Mouse (Mus musculus) megakaryocyte progenitor cell, adult 5-6 weeks (primary cell): ENCODE measurements around the gene Dck. TPM values are rescaled to one million over a fixed set of nuclear protein-coding genes. Genes with fewer than 3 reads are reported as not detected.
"Not testable (repeated sequence)": the region's sequence is repeated elsewhere in the genome, so short reads cannot be mapped to it uniquely, and the experiment has no call there.

Experiments
- ATAC-seq: replicated peaks from 2 replicates; pipeline ENCODE4 v1.8.0; 2016; ENCODE audit warnings: mild to moderate bottlenecking, moderate TSS enrichment, inconsistent platforms; ENCODE audit not compliant: poor library complexity
- total RNA-seq, 2 experiments: library from RNA; stranded (forward) in 1 of 2; stranded (reverse) in 1 of 2; fragments of 157-497, 149-512 nt in 1 of 2; fragments of 200-1000 nt in 1 of 2; gene quantifications; 2 replicates each; pipeline versions ENCODE4 v1.2.3 to v1.2.4; 2015 to 2017

Gene Dck
- total RNA-seq (2015): 44.5 and 48.0 TPM in 2 replicates
- total RNA-seq (2017): 19.6 and 26.6 TPM in 2 replicates

DNA sequence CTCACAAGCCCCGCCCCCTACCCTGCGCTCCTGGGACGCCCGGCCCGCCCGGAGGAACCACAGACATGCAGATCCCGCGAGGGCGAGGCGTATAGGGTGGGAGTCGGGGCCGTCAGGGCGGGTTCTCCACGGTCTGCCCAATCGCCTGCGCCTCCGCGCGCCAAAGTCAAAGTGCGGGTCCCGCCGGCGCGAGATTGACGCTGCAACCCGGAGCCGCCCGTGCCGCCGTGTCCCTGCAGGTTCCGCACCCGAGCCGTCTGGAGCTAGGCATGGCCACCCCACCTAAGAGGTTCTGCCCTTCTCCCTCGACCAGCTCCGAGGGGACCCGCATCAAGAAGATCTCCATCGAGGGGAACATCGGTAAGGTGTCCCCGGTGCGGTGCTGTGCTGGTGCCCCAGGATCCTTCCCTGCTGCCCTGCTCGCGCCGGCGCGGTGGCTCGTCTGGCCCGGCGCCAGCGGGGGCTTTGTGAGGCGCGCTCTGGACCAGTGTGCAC lies at the start of gene Dck:
Dck (plus strand) TSS at position 10 of the 495 bp plus-strand sequence.
- ATAC-seq: peak; percentile 84

DNA sequence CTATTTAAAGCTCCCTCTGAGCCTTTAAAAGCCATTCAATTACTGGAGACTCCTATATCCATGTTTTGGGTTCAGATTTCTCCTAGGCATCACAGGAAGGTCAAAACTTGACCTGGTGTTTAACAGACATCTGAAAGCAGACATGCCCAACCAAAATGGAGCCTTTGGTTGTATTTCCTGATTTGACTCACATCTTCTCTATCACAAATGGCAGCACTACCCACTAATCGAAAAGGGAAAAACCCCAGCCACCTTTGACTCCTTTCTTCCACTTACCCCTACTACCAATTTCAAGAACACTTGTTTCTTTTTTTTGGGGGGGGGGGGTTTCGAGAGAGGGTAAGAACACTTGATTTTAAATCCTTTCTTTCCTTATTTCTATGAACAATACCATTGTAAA lies 47.8 kb upstream of the Dck start:
- no peak for ATAC-seq

DNA sequence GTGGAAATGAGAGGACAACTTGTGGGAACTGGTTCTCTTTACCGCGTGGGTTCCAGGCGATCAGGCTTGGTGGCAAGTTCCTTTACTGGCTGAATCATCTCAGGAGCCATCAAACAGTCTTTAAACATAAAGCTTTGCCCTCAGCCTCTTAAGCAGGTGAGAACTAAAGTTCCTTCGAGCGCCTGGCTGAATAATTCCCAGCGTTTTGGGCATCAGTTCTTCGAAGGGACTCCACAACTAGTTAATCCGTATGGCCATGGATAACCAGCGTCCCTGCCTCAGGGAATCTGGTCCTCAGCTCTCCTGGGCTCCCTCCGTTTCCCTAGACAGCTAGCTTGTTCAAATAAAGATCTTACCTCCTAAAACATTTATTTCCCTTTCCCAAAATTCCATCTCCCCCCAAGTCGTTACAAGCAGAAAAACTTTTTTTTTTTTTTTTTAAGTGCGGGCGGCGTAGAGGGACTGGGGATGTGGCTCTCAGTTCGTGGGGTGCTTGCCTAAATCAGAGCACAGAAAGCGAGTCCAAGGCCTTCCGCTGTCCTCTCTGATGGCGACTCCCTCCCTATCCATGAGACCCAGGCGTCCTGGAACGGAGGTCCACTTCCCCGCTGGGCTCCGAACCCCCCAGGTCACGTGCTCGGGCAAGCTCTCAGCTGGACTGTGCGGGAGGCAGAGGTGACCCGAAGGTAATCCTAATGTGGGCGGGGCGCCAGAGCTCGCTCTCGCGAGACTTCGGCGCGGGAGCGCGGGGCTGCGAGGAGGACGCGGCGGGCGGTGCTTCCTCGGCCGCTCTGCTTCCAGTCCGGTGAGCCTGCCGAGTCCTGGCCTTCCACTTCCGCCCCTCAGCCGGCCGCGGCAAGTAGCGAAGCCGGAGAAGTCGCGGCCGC lies 44.4 kb upstream of the Dck start, which contains the start of gene Mob1b:
Mob1b (plus strand) TSS at position 740 of the 887 bp plus-strand sequence.
- ATAC-seq: peak; percentile 77

DNA sequence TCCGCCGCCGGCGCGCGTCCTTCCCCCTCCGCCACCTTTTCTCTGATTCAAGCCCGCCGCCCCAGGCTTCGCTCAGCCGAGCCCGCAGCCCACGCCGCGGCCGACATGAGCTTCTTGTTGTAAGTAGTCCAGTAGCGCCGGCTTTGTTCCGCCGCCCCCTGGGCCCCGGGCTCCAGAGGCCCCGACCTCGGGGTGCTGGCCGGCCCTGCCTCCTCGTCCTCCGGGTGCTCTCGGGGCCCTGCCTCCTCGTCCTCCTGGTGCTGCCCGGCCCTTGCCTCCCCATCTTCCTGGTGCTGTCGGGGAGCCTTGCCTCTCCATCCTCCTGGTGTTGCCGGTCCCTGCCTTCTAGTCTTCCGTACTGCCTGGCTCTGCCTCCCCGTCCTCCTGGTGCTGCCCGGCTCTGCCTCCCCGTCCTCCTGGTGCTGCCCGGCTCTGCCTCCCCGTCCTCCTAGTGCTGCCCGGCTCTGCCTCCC lies 43.8 kb upstream of the Dck start:
- no peak for ATAC-seq

DNA sequence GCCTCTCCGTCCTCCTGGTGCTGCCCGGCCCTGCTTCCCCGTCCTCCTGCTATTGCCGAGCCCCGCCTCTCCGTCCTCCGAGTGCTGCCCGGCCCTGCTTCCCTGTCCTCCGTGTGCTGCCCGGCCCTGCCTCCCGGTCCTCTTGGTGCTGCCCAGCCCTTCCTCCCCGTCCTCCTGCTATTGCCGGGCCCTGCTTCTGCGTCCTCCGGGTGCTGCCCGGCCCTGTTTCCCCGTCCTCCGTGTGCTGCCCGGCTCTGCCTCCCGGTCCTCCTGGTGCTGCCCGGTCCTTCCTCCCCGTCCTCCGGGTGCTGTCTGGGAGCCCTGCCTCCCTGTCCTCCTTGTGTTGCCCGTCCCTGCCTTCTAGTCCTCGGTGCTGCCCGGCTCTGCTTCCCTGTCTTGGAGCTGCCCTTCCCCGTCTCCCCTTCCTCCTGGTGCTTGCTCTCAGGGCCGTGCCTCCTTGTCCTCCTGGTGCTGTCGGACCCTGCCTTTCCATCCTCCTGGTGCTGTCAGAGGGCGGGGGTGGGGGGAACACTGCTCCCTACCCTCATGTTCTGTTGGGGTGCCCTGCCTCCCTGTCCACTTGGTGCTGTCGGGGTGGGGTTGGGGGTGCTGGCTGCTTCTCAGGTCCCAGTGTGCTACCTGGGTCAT lies 43.1 kb upstream of the Dck start:
- peak; percentile 36 for ATAC-seq

DNA sequence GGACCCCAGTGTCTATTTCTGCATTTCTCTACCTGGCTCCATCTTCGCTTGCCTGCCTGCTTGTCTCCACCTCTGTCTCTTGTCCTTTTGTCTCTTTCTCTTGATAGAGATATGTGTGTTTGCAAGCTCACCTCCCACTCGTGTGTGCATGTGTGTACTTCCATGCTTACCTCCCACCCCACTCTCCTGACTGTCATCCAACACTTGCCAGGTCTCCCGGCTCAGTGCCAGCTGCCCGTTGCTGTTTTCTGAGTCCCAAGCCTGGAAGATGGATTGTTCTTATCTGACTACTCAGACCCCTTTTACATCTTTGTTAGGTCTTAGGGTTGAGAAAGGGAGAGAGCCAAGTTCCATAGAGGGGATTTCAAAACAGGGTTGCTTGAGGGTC lies 42.6 kb upstream of the Dck start:
- ATAC-seq: no peak

DNA sequence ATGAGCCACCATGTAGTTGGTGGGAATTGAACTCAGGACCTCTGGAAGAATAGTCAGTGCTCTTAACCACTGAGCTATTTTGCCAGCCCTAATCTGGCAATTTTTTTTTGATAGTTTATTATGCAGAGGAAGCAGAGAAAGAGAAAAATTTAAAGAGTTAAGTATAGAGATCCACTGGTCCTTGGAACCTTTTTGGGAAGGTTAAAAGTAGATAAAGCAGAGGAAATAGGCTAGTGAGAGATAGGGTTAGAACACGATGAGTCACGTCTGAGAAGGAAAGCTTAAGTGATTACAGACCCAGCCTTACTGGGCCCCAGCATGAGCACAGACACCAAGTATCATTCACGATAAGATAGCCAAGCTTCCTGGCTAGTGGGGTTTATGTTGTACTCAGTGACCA lies 40.8 kb upstream of the Dck start:
- ATAC-seq: peak; percentile 57

DNA sequence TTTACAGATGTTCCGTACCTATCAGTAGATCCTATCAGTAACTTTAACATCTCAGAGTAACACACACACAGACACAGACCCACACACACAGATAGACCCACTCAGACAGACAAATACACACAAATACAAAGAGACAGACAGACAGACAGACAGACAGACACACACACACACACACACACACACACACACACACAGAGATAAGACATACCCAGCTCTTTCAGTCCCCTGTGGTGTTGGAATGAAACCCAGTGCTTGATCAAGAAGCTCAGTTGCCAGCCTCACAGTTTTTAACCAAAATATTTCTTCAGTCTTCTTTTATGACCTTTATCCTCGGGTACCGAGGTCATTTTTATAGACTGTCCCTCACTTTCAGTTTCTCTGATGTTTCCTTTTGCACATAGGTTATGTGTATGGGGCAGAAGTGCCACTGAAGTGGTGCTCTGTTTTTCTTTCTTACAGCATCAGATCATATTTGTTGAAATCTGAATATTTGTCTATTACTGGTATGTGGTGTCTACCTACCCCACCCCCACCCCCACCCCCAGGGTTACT lies 37.1 kb upstream of the Dck start:
- no peak for ATAC-seq

DNA sequence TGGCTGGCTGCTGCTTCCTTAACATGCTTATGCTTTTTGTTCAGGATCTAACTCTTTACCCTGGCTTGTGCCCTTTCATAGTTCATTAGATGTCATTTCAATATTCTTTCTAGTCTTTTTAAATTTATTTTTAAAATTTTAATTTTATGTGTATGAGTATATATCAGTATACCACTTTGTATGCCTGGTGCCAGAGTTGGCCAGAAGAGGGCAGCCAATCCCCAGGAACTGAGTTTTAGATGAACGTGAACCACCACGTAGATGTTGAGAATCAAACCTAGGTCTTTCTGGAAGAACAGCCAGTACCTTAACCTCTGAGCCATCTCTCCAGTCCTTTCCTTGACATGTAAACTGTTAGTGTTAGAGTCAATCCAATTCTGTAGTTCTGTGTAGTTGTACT lies 30.0 kb upstream of the Dck start:
- peak; percentile 87 for ATAC-seq

DNA sequence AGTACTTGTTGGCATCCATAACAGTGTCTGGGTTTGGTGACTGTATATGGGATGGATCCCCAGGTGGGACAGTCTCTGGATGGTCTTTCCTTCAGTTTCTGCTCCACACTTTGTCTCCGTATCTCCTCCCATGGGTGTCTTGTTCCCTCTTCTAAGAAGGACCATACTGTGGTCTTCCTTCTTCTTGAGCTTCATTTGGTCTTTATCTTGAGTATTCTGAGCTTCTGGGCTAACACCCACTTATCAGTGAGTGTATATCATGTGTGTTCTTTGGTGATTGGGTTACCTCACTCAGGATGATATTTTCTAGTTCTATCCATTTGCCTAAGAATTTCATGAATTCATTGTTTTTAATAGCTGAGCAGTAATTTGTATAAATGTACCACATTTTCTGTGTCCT lies 23.7 kb upstream of the Dck start:
- not testable (repeated sequence) for ATAC-seq

DNA sequence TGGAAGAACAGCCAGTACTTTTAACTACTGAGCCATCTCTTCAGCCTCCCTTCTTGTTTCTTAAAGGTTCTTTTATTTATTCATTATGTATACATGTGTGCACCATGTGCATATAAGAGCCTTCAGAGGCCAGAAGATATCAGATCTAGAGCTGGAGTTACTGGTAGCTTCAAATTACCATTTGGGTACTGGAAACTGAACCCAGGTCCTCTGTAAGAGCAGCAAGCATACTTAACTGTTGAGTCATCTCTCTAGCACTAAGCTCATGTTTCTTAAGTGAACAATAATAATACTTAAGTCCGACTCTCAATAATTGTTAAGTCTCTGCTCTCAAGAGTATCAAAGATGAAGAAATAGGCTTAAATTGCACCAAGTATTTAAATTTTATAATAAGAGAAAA lies 17.0 kb upstream of the Dck start:
- ATAC-seq: no peak

DNA sequence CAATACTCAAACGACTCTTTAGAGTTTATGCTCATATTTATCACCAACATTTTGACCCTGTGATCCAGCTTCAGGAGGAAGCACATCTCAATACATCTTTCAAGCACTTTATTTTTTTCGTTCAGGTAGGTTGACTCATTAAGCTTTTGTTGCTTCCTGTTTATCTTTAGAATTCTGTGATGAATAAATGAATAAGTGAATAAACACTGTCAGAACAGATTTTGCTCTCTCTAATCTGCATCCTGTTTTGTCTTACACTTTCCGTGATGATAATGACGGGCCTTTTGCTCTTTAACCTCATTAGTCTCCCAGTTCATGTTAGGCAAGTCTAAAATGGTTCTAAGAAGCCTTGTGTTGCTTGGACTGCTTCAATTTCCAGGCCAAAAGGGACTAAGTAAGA lies 11.6 kb upstream of the Dck start:
- ATAC-seq: no peak

DNA sequence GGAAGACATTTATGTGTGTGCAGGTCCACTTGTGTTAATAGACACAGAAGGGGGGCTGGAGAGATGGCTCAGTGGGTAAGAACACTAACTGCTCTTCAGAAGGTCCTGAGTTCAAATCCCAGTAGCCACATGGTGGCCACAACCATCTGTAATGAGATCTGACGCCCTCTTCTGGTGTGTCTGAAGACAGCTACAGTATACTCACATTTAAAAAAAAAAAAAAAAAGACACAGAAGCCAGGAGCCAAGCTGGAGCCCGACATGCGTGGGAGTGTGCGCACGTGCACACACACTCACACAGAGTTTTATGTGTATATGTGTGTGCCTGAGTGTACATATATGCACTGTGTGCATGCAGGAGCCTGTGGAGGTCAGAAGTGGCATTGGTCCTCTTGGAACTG lies 2.2 kb upstream of the Dck start:
- no peak for ATAC-seq

DNA sequence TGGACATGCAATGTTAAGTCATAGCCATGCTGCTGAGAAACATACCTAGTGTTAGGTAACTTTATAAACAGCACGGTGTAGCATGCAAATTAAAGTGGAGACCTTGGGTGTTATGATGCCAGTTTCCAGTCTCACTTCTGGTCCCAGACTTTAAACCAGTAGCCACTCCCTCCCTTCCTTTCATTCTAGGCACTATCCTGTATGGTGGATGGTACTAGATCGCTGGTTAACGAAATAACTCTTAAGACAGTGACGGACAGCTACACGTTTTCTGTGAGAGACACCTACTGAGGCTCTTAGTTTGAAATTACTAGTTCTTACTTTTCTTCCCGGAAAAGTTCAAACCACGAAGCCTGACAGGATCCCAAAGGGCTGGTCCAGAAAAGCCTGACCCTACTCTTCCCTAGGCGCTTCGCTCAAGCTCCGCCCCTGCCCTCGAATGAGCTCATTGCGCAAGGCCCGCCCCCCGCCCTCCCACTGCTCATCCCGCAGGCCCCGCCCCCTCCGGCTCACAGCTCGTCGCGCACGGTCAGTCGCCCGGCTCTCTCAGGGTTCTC lies 288 bp upstream of the Dck start:
- ATAC-seq: peak; percentile 10; the same call in 1 of the 2 replicates

DNA sequence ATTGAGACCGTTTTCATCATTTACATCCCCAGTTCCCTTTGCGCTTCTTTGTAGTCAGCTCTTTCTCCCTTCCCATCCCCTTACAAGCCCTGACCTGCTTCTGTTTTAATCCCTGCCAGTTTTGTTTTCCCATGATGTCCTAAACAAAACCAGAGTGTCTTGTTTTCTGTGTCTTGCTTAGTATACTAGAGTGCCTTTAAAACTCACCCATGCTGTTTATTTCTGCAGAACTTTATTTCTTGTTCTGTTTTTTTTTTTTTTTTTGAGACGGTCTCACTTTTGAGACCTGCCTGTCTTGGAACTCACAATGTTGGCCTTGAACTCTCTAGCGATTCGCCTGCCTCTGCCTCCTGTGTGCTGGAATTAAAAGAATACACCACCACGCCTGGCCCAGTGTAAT lies 791 bp downstream of the Dck start:
- no peak for ATAC-seq

DNA sequence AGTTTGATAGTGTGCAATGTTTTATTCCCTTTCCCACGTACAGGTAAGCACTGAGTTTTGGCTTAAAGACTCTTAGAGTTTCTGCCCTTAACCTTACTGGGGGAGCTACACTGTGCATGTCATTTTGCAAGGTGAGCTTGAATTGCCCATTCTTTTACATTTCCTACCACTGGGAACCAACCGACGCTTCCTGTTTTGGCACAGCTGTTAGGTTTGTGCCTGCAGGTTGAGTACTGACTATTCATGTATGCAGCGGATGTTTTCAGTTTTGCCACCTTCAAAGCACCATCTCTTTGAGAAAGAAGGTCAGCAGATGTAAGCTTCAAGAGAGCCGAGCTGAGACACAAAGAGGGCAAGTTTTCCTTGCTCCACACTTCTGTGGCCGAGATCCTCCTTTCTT lies 1.3 kb downstream of the Dck start:
- ATAC-seq: 0 out of 2 replicates have a peak, but pooled peaks have one; percentile 6

DNA sequence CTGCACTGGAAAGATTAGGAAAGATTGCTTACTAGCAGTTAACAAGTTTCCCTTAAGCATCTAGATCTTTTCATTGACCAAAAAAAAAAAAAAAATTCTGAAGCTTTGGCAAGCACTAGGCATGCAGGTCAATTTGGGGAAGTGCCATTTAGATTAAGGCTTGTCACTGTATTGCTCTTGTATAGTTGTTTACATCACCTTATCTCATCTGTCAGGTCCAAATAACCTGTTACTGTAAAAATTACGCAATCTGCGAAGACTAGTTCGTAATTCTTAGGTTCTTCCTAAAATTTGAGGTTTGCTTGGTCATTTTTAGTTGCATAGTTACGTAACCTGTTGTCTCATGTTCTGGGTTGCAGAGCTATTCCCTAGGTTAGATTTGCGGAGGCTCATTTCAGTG lies 2.1 kb downstream of the Dck start:
- ATAC-seq: peak; percentile 35

DNA sequence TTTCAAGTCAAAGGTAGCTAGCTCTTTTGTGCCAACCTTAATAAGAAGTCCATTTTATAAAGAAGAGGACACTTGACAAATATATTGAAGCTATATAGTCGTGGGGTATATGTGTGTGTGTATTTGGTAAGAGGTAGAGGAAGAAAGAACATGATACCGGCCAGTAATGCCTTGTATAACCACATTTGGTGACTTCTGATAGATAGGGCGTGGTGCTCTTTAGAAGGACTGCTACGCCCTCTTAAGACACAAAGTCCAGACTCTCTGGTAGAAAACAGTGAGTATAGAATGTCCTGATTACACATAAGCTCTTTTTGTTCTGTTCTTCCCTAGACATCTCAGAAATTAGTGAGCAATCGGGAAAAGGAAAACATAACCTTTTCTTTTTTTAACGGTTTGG lies 3.4 kb downstream of the Dck start:
- ATAC-seq: 0 out of 2 replicates have a peak, but pooled peaks have one; percentile 13

DNA sequence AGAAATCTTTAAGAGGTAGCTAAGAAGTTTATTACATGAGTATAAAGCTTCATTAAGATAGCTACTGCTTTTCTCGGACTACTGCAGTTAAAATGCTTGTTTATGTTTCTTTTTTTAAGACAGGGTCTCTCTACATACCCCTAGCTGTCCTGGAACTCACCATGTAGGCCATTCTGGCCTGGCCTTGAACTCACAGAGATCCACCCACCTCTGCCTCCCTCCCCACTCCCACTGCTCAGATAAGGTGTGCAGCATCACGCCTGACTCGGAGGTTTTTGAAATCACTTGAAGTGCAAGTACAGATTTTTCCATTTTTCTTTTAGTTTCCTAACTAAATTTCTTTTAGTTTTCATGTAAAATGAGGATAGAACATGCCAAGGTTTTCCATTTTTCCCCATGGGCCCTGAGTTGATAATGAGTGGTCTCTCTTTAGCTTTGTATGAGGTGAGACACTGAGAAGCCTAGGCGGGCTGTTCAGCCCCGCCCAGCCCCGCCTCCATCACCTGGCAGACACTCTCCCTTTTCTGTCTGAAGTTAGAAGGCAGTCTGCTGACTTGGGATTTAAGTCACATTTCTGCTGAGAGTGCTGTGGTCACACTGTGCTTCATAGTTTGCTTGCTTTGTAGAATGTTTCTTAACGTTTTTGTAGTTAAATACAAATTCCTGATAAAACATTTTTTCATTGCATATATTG lies 17.4 kb downstream of the Dck start:
- no peak for ATAC-seq

DNA sequence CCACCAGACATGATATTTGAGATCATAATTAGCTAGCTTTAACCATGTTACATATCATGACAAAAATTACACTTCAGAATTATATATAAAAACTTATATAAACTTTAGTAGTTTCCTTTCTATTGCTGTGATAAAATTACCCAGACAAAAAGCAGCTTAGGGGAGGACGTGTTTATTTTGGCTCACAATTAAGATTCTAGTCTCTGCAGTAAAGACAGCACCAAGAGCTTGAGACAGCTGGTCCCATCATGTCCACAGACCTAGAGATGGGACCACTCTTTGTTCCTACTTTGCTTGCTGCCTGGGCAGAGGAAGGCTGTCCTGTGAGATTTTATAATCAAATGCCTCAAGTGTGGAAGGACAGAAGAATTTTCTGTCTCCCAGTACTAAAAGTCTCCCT lies 20.3 kb downstream of the Dck start:
- ATAC-seq: no peak

DNA sequence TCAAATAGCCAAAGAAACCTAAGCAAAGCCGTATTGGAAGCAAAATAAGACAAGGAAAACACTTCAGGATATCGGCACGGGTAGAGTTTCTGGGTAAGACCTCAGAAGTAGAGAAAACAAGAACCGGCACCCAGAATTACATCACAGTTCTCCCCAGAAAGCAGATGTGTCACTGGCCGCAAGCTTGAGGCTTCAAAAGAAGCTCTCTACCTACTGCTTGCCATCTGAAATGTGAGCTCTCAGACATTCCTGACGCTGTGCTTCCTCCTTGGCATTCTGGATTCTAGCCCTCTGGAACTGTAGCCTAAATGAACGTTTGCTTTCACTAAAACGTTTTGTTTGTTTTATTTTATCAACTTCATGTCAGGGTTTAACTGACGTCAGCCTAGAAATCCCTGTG lies 25.9 kb downstream of the Dck start:
- 0 out of 2 replicates have a peak, but pooled peaks have one; percentile 29 for ATAC-seq
